Mouse (Mus musculus) CH12.LX (cell line): ENCODE measurements around the gene Il12rb1. TPM values are rescaled to one million over a fixed set of nuclear protein-coding genes. Genes with fewer than 3 reads are reported as not detected.

Experiments used
- DNase-seq: peaks from one replicate; pipeline ENCODE4 v3.0.0-alpha.2; 2013; ENCODE audit errors: extremely low read depth
- H3K27ac ChIP-seq: 2 replicates; pipeline ENCODE4 v1.5.1; 2012; ENCODE audit warnings: low read depth, mild to moderate bottlenecking, control low read depth, moderate library complexity; ENCODE audit not compliant: insufficient read depth
- H3K27me3 ChIP-seq: replicated peaks from 2 replicates; pipeline ENCODE3; 2012; ENCODE audit warnings: inconsistent platforms
- H3K36me3 ChIP-seq, 2 experiments: replicated peaks in 1 of 2; 2 replicates each; pipeline versions ENCODE3 to v1.6.1; 2012; ENCODE audit warnings: inconsistent platforms in 1 of 2, low read length in 1 of 2, mild to moderate bottlenecking in 1 of 2, mixed read lengths in 1 of 2, moderate library complexity in 1 of 2; ENCODE audit not compliant: control insufficient read depth in 1 of 2, insufficient read depth in 1 of 2
- H3K4me1 ChIP-seq, 2 experiments: 2 replicates each; pipeline ENCODE4 v1.6.1; 2012; ENCODE audit warnings: inconsistent platforms in 1 of 2, moderate library complexity in 1 of 2; ENCODE audit not compliant: insufficient read depth in 2 of 2, control insufficient read depth in 1 of 2
- H3K4me2 ChIP-seq: 2 replicates; pipeline ENCODE4 v1.6.1; 2012; ENCODE audit warnings: low read depth, mild to moderate bottlenecking, control low read depth; ENCODE audit not compliant: poor library complexity, insufficient read depth, severe bottlenecking
- H3K4me3 ChIP-seq, 3 experiments: fragments of 150-350 bp in 1 of 3; sonication (generic) in 1 of 3; replicated peaks in 1 of 3; 2 replicates each; pipeline versions ENCODE3 to v1.5.1; 2011 to 2012; ENCODE audit warnings: low read depth in 2 of 3, low read length in 2 of 3, mild to moderate bottlenecking in 2 of 3, moderate library complexity in 2 of 3, control low read depth in 1 of 3, improper control_type of control experiment in 1 of 3, inconsistent platforms in 1 of 3, mixed read lengths in 1 of 3; ENCODE audit not compliant: poor library complexity in 1 of 3
- H3K79me2 ChIP-seq: replicated peaks from 2 replicates; pipeline ENCODE4 v1.6.1; 2012; ENCODE audit warnings: mild to moderate bottlenecking, moderate library complexity; ENCODE audit not compliant: control insufficient read depth, poor library complexity, insufficient read depth, severe bottlenecking; ENCODE audit errors: extremely low read depth
- H3K9ac ChIP-seq: 2 replicates; pipeline ENCODE4 v1.6.1; 2012; ENCODE audit warnings: low read depth, mild to moderate bottlenecking, control low read depth, moderate library complexity; ENCODE audit not compliant: insufficient read depth
- H3K9me3 ChIP-seq: replicated peaks from 2 replicates; pipeline ENCODE3; 2012; ENCODE audit warnings: low read length, inconsistent platforms, mixed read lengths
- BHLHE40 ChIP-seq: IDR thresholded peaks from 2 replicates; pipeline ENCODE4 v1.6.1; 2011; ENCODE audit warnings: mild to moderate bottlenecking, low read depth, low read length, improper control_type of control experiment
- CHD1 ChIP-seq: IDR thresholded peaks from 2 replicates; pipeline ENCODE4 v1.6.1; 2012; ENCODE audit warnings: low read depth, low read length, improper control_type of control experiment, inconsistent platforms
- CTCF ChIP-seq, 2 experiments: IDR thresholded peaks in 1 of 2; conservative IDR thresholded peaks in 1 of 2; 2 replicates each; pipeline ENCODE4 v1.5.1; 2011 to 2012; ENCODE audit warnings: low read depth in 2 of 2, low read length in 2 of 2, improper control_type of control experiment in 1 of 2, inconsistent platforms in 1 of 2, mild to moderate bottlenecking in 1 of 2, moderate library complexity in 1 of 2
- ELF1 ChIP-seq: IDR thresholded peaks from 2 replicates; pipeline ENCODE4 v1.6.1; 2014; ENCODE audit warnings: low read depth, mild to moderate bottlenecking, inconsistent platforms, low read length, improper control_type of control experiment
- HCFC1 ChIP-seq: IDR thresholded peaks from 2 replicates; pipeline ENCODE4 v1.6.1; 2012; ENCODE audit warnings: low read depth, mild to moderate bottlenecking, inconsistent platforms, low read length, improper control_type of control experiment
- JUN ChIP-seq: IDR thresholded peaks from 2 replicates; pipeline ENCODE4 v1.6.1; 2011; ENCODE audit warnings: low read depth, mild to moderate bottlenecking, low read length, improper control_type of control experiment, moderate library complexity; ENCODE audit not compliant: insufficient read depth
- JUND ChIP-seq: conservative IDR thresholded peaks from 2 replicates; pipeline ENCODE4 v1.6.1; 2011; ENCODE audit warnings: low read depth, low read length, improper control_type of control experiment
- KAT2A ChIP-seq: IDR thresholded peaks from 2 replicates; pipeline ENCODE4 v1.6.1; 2012; ENCODE audit warnings: low read length, improper control_type of control experiment, inconsistent platforms; ENCODE audit not compliant: insufficient replicate concordance
- MAFK ChIP-seq: IDR thresholded peaks from 2 replicates; pipeline ENCODE4 v1.6.1; 2011; ENCODE audit warnings: low read length, improper control_type of control experiment; ENCODE audit not compliant: insufficient replicate concordance
- MAX ChIP-seq: IDR thresholded peaks from 2 replicates; pipeline ENCODE4 v1.6.1; 2011; ENCODE audit warnings: low read length, improper control_type of control experiment
- MAZ ChIP-seq: IDR thresholded peaks from 2 replicates; pipeline ENCODE4 v1.6.1; 2012; ENCODE audit warnings: low read depth, mild to moderate bottlenecking, inconsistent platforms, low read length, improper control_type of control experiment, moderate library complexity
- MEF2A ChIP-seq: IDR thresholded peaks from 2 replicates; pipeline ENCODE4 v1.6.1; 2014; ENCODE audit warnings: low read depth, mild to moderate bottlenecking, inconsistent platforms, low read length, improper control_type of control experiment, borderline replicate concordance
- MYC ChIP-seq: IDR thresholded peaks from 2 replicates; pipeline ENCODE4 v1.6.1; 2011; ENCODE audit warnings: low read depth, mild to moderate bottlenecking, improper control_type of control experiment, low read length
- NELFE ChIP-seq: IDR thresholded peaks from 2 replicates; pipeline ENCODE4 v1.6.1; 2011; ENCODE audit warnings: low read depth, low read length, improper control_type of control experiment
- NRF1 ChIP-seq: IDR thresholded peaks from 2 replicates; pipeline ENCODE4 v1.6.1; 2014; ENCODE audit warnings: low read depth, mild to moderate bottlenecking, inconsistent platforms, low read length, improper control_type of control experiment, moderate library complexity
- POLR2A ChIP-seq: IDR thresholded peaks from 2 replicates; pipeline ENCODE4 v1.6.1; 2011; ENCODE audit warnings: low read depth, mild to moderate bottlenecking, improper control_type of control experiment, low read length
- RCOR1 ChIP-seq: conservative IDR thresholded peaks from 2 replicates; pipeline ENCODE4 v1.6.1; 2012; ENCODE audit warnings: low read depth, mild to moderate bottlenecking, inconsistent platforms, low read length, improper control_type of control experiment
- SIN3A ChIP-seq: IDR thresholded peaks from 2 replicates; pipeline ENCODE4 v1.6.1; 2012; ENCODE audit warnings: low read length, improper control_type of control experiment, inconsistent platforms
- SMC3 ChIP-seq: IDR thresholded peaks from 2 replicates; pipeline ENCODE4 v1.6.1; 2011; ENCODE audit warnings: low read depth, low read length, improper control_type of control experiment
- TCF12 ChIP-seq: IDR thresholded peaks from 2 replicates; pipeline ENCODE4 v1.6.1; 2014; ENCODE audit warnings: low read depth, mild to moderate bottlenecking, inconsistent platforms, low read length, improper control_type of control experiment
- UBTF ChIP-seq: IDR thresholded peaks from 2 replicates; pipeline ENCODE4 v1.6.1; 2012; ENCODE audit warnings: low read depth, mild to moderate bottlenecking, inconsistent platforms, low read length, improper control_type of control experiment, moderate library complexity
- USF2 ChIP-seq: conservative IDR thresholded peaks from 2 replicates; pipeline ENCODE4 v1.6.1; 2011; ENCODE audit warnings: low read depth, low read length, improper control_type of control experiment
- ZC3H11A ChIP-seq: IDR thresholded peaks from 2 replicates; pipeline ENCODE4 v1.6.1; 2012; ENCODE audit warnings: low read depth, mild to moderate bottlenecking, inconsistent platforms, low read length, improper control_type of control experiment
- ZKSCAN1 ChIP-seq: IDR thresholded peaks from 2 replicates; pipeline ENCODE4 v1.6.1; 2012; ENCODE audit warnings: low read depth, inconsistent platforms, low read length, improper control_type of control experiment, borderline replicate concordance
- ZMIZ1 ChIP-seq: IDR thresholded peaks from 2 replicates; pipeline ENCODE4 v1.6.1; 2012; ENCODE audit warnings: low read depth, mild to moderate bottlenecking, inconsistent platforms, low read length, improper control_type of control experiment
- dilution Hi-C: fragments of 300-500 bp; cut with MboI; formaldehyde crosslinking; loops from 2 replicates; pipeline ENCODE4 v1.14.3; 2020; ENCODE audit warnings: low sequenced_read_pairs; ENCODE audit not compliant: extremely low pct_unique_long_range_greater_than_20kb, extremely low pct_ligation_motif_present
- in situ Hi-C: fragments of 300-500 bp; cut with MboI; formaldehyde crosslinking; loops from 3 replicates; pipeline ENCODE4 v1.14.3; 2019; ENCODE audit warnings: low sequenced_read_pairs, low pct_ligation_motif_present, low pct_unique_long_range_greater_than_20kb, mixed read lengths
- polyA plus RNA-seq: library from polyadenylated mRNA; unstranded; fragments of >175 nt; gene quantifications from 2 replicates; pipeline ENCODE4 v1.2.1, GENCODE M21; 2012; ENCODE audit warnings: low read depth; ENCODE audit not compliant: insufficient read length
- total RNA-seq, 2 experiments: library from RNA; depleted of rRNA; stranded (reverse); fragments of 300-350 nt in 1 of 2; fragments of >200 nt in 1 of 2; gene quantifications; 2 replicates each; pipeline ENCODE4 v1.2.3; 2012 to 2014

The Il12rb1 gene
- total and polyA plus RNA-seq, 3 experiments = 4.5 to 23.2 (median 12.5) TPM

GRCm38 (mm10) chr8:70790846-70791245 lies 17.4 kb upstream of the Il12rb1 start:
- Histone ChIP-seq H3K79me2 (peaks cover 4% of the 10 kb centered on the region; the same call in 1 of the 2 replicates), H3K4me3 (peak overlapping the region; percentile 81 to 87 (median 82)), H3K36me3 (peaks cover 41 to 49% of the 10 kb centered on the region in 2 experiments), H3K27me3 (peaks cover 26% of the 10 kb centered on the region), H3K27ac (peak overlapping the region; percentile 36; the same call in 1 of the 2 replicates), H3K4me1 (peaks cover 15 to 26% of the 10 kb centered on the region in 2 experiments), H3K4me2 (peak overlapping the region; percentile 48), H3K9ac (peak overlapping the region; percentile 92; the same call in 1 of the 2 replicates), H3K9me3 (no peaks in the 10 kb centered on the region)
- dilution Hi-C loops = no loop called here
- TF ChIP-seq MEF2A (no peak), NELFE (no peak), SMC3 (no peak), CHD1 (no peak), MAZ (no peak), ZMIZ1 (no peak), MYC (no peak), JUND (no peak), JUN (no peak), MAX (no peak), RCOR1 (no peak)
- no peak for DNase-seq
- in situ Hi-C loops = no loop called here

GRCm38 (mm10) chr8:70791294-70791701 lies 17.0 kb upstream of the Il12rb1 start:
- H3K4me3 ChIP-seq = peak overlapping the region; percentile 81 to 87 (median 82)
- TF ChIP-seq ELF1 = peak; percentile 72
- TF ChIP-seq HCFC1 = peak; percentile 63
- TF ChIP-seq ZKSCAN1 = no peak
- no peak for TF ChIP-seq NRF1
- 0 out of 2 replicates have a peak, but pooled peaks have one; percentile 21 for TF ChIP-seq KAT2A
- no peak for TF ChIP-seq RCOR1
- no peak for TF ChIP-seq JUN
- no peak for TF ChIP-seq JUND
- TF ChIP-seq TCF12 = no peak
- no peak for TF ChIP-seq UBTF
- no peak for TF ChIP-seq ZMIZ1
- no peak for TF ChIP-seq ZC3H11A
- TF ChIP-seq SIN3A = no peak; the same call in 1 of the 2 replicates
- no peak for TF ChIP-seq CTCF (conservative IDR thresholded peaks at IDR 0.05 in 1 of 2, IDR thresholded peaks at IDR 0.05 in 1 of 2; ENCODE audit: low read depth in 2 of 2, low read length in 2 of 2)
- TF ChIP-seq USF2 = no peak
- TF ChIP-seq MAZ = peak; percentile 45; the same call in 1 of the 2 replicates
- TF ChIP-seq BHLHE40 = peak; percentile 42
- TF ChIP-seq POLR2A = no peak
- TF ChIP-seq CHD1 = no peak
- no peak for TF ChIP-seq MAFK
- no peak for TF ChIP-seq NELFE
- peaks cover 30% of the 10 kb centered on the region for H3K27me3 ChIP-seq
- H3K9me3 ChIP-seq = no peaks in the 10 kb centered on the region
- DNase-seq = peak; percentile 82
- peak overlapping the region; percentile 92 for H3K9ac ChIP-seq
- peaks cover 15 to 28% of the 10 kb centered on the region in 2 experiments for H3K4me1 ChIP-seq
- peaks cover 4% of the 10 kb centered on the region; the same call in 1 of the 2 replicates for H3K79me2 ChIP-seq
- dilution Hi-C loops (no loop called here), in situ Hi-C loops (no loop called here)
- H3K36me3 ChIP-seq = peaks cover 37 to 45% of the 10 kb centered on the region in 2 experiments
- peak overlapping the region; percentile 36 for H3K27ac ChIP-seq
- peak overlapping the region; percentile 48 for H3K4me2 ChIP-seq
